Mouse (Mus musculus) spleen, embryonic (tissue): ENCODE measurements around the gene Actbl2.

Source experiments
- CTCF ChIA-PET: fragments of 350-600 bp; sonication (Branson Sonifier 250); formaldehyde crosslinking; loops from one replicate; lab custom pipeline; 2022; lab: Charles Lee

Actbl2 gene

GRCm38 (mm10) chr13:111269789-111270335 is 15.0 kb downstream of the Actbl2 start:
- CTCF ChIA-PET, result no interaction called here

GRCm38 (mm10) chr13:111271868-111272267 is 17.1 kb downstream of the Actbl2 start:
- CTCF ChIA-PET, result no interaction called here

- CTCF ChIA-PET, result no interaction called here
Measured at GRCm38 (mm10) chr13:111286461-111287385, 31.9 kb downstream of the Actbl2 start.

GRCm38 (mm10) chr13:111291161-111291957 is 36.5 kb downstream of the Actbl2 start:
- CTCF ChIA-PET, result no interaction called here

- CTCF ChIA-PET, result no interaction called here
Measured at GRCm38 (mm10) chr13:111291958-111292493, 37.2 kb downstream of the Actbl2 start.

- CTCF ChIA-PET, result no interaction called here
Measured at GRCm38 (mm10) chr13:111293478-111293877, 38.7 kb downstream of the Actbl2 start.

GRCm38 (mm10) chr13:111294965-111295494 is 40.2 kb downstream of the Actbl2 start:
- CTCF ChIA-PET, result no interaction called here

- CTCF ChIA-PET, result no interaction called here
Measured at GRCm38 (mm10) chr13:111296029-111296428, 41.2 kb downstream of the Actbl2 start.

GRCm38 (mm10) chr13:111297614-111298013 is 42.8 kb downstream of the Actbl2 start:
- CTCF ChIA-PET, result no interaction called here

GRCm38 (mm10) chr13:111299145-111299713 is 44.4 kb downstream of the Actbl2 start:
- CTCF ChIA-PET, result no interaction called here

GRCm38 (mm10) chr13:111300846-111301245 is 46.0 kb downstream of the Actbl2 start:
- CTCF ChIA-PET, result no interaction called here

- CTCF ChIA-PET, result no interaction called here
Measured at GRCm38 (mm10) chr13:111301431-111301830, 46.6 kb downstream of the Actbl2 start.

- CTCF ChIA-PET, result no interaction called here
Measured at GRCm38 (mm10) chr13:111304194-111304593, 49.4 kb downstream of the Actbl2 start.

GRCm38 (mm10) chr13:111304736-111305135 is 49.9 kb downstream of the Actbl2 start:
- CTCF ChIA-PET, result no interaction called here
